25 mouse cellular contexts compared by ENCODE assay signal in genomic region chr2:147974776-147975175, GRCm38 (mm10).
A peak's percentile ranks its signal among the peaks of the same experiment; 100 is the strongest.
DNase-seq lines count a peak whose midpoint lies in the region; ATAC-seq and TF ChIP-seq lines count a peak whose summit lies in the region.
"Had no signal": no experiment of that assay in that cellular context is flagged by ENCODE, and none has a peak within 500 bp of the region (broad histone marks: within the 10 kb centered on the region; RNA-seq: fewer than 3 reads in every experiment).

No protein-coding gene starts in this region.

- peak; percentile 74 for ATAC-seq in intestine, postnatal 0 days
- no peak for ATAC-seq in erythroid progenitor cell, adult 5-6 weeks (replicated peaks; ENCODE audit: low FRiP score, poor library complexity, severe bottlenecking)
- ATAC-seq in CD4-positive, CD25-positive, alpha-beta regulatory T cell, adult 4 months: no peak
- ATAC-seq: forebrain, embryonic 15.5 days; inflammation-experienced regulatory T-cells, adult 6 months; liver, embryonic 12.5 days; midbrain, embryonic 16.5 days had no signal

- no peak overlapping the region for H3K9ac ChIP-seq in intestine, postnatal 0 days (ENCODE audit: low read depth, low read length)
- H3K9ac ChIP-seq: forebrain, embryonic 15.5 days; heart, embryonic 15.5 days; hindbrain, embryonic 14.5 days; limb, embryonic 13.5 days; liver, embryonic 12.5 days had no signal

- H3K27ac ChIP-seq in intestine, postnatal 0 days (ENCODE audit: low read depth, low read length): no peak overlapping the region
- peak overlapping the region; percentile 56; the same call in 1 of the 2 replicates for H3K27ac ChIP-seq in small intestine, adult 2 months (ENCODE audit: insufficient read depth, low read depth, low read length)
- H3K27ac ChIP-seq: forebrain, embryonic 15.5 days; heart, embryonic 15.5 days; hindbrain, embryonic 14.5 days; layer of hippocampus, adult 2 months; left cerebral cortex, adult 2 months; limb, embryonic 13.5 days; liver, embryonic 12.5 days; midbrain, embryonic 10.5 days had no signal

- no peak overlapping the region for H3K4me3 ChIP-seq in intestine, postnatal 0 days (ENCODE audit: low read depth, low read length)
- no peak overlapping the region for H3K4me3 ChIP-seq in small intestine, adult 2 months (ENCODE audit: low read depth, low read length)
- H3K4me3 ChIP-seq: forebrain, embryonic 15.5 days; heart, embryonic 15.5 days; layer of hippocampus, adult 2 months; left cerebral cortex, adult 2 months; limb, embryonic 13.5 days; liver, embryonic 12.5 days; midbrain, embryonic 10.5 days had no signal

- no peaks in the 10 kb centered on the region for H3K4me1 ChIP-seq in intestine, postnatal 0 days (replicated peaks; ENCODE audit: control insufficient read depth, insufficient read depth, low read length)
- H3K4me1 ChIP-seq in small intestine, adult 2 months (ENCODE audit: control insufficient read depth, insufficient read depth, insufficient read length, low read length): peaks cover 8% of the 10 kb centered on the region; the same call in 1 of the 2 replicates
- H3K4me1 ChIP-seq: forebrain, embryonic 15.5 days; heart, embryonic 15.5 days; limb, embryonic 13.5 days; midbrain, embryonic 10.5 days had no signal

- H3K27me3 ChIP-seq in intestine, postnatal 0 days (replicated peaks; ENCODE audit: control insufficient read depth, insufficient read depth, low read length): no peaks in the 10 kb centered on the region; the same call in 1 of the 2 replicates
- no peaks in the 10 kb centered on the region for H3K27me3 ChIP-seq in small intestine, adult 2 months (ENCODE audit: control insufficient read depth, insufficient read depth, low read length)
- H3K27me3 ChIP-seq: forebrain, embryonic 15.5 days; heart, embryonic 15.5 days; limb, embryonic 13.5 days; liver, embryonic 12.5 days had no signal

- DNase-seq in layer of hippocampus, adult 9-11 months: peak; percentile 10
- no peak for DNase-seq in layer of hippocampus, postnatal 36 days
- peak; percentile 24 to 39 for DNase-seq in thymus, adult 18-20 months
- DNase-seq in thymus, postnatal 25 days: no peak
- DNase-seq: adrenal gland, postnatal 10 days; cerebellum, adult 2 months; gastrocnemius, postnatal 36 days; heart, postnatal 36 days; kidney, postnatal 25 days; lung, adult 18-20 months; lung, postnatal 10 days had no signal

- no peak for TF ChIP-seq CTCF in intestine, postnatal 0 days (IDR thresholded peaks at IDR 0.05; ENCODE audit: low read depth)
- no peak for TF ChIP-seq CTCF in small intestine, adult 2 months (IDR thresholded peaks at IDR 0.05; ENCODE audit: extremely low read depth, insufficient read length, insufficient replicate concordance, low read depth, low read length)

- no peak overlapping the region for H3K4me2 ChIP-seq in intestine, postnatal 0 days (replicated peaks; ENCODE audit: low read depth)
- H3K4me2 ChIP-seq: forebrain, embryonic 15.5 days; heart, embryonic 15.5 days; hindbrain, embryonic 14.5 days; limb, embryonic 13.5 days; liver, embryonic 12.5 days had no signal

- WGBS in intestine, postnatal 0 days: 45% methylated on average over 2 of the region's 2 CpGs
- 11% methylated on average over 2 of the region's 2 CpGs for WGBS in small intestine, adult 2 months

- H3K9me3 ChIP-seq in intestine, postnatal 0 days (ENCODE audit: control insufficient read depth): no peaks in the 10 kb centered on the region
- H3K9me3 ChIP-seq: forebrain, embryonic 15.5 days; heart, embryonic 15.5 days; limb, embryonic 13.5 days; liver, embryonic 12.5 days; midbrain, embryonic 10.5 days had no signal

- no peaks in the 10 kb centered on the region for H3K36me3 ChIP-seq in intestine, postnatal 0 days (ENCODE audit: control insufficient read depth, insufficient read depth)
- H3K36me3 ChIP-seq in small intestine, adult 2 months (ENCODE audit: control insufficient read depth, insufficient read depth, low read length): no peaks in the 10 kb centered on the region
- H3K36me3 ChIP-seq: forebrain, embryonic 15.5 days; heart, embryonic 15.5 days; limb, embryonic 13.5 days; liver, embryonic 12.5 days had no signal

- no peak for TF ChIP-seq POLR2A in small intestine, adult 2 months (IDR thresholded peaks at IDR 0.05; ENCODE audit: low read depth, low read length)

Comparison
In these comparisons a context has a peak if more than half of its experiments do, and no peak if none do; other contexts are left out.
1. DNase-seq: peak in layer of hippocampus, adult 9-11 months (single experiment) and thymus, adult 18-20 months (2 of 2); none in layer of hippocampus, postnatal 36 days (0 of 2) and thymus, postnatal 25 days (single experiment).